Mouse (Mus musculus): ENCODE results near the gene Cyb561d2. TPM values are rescaled to one million over a fixed set of nuclear protein-coding genes. Genes with fewer than 3 reads are reported as not detected.

Gene Cyb561d2
- polyA plus RNA-seq, 1 experiment from 2014 or later, result 23.8 TPM

DNA sequence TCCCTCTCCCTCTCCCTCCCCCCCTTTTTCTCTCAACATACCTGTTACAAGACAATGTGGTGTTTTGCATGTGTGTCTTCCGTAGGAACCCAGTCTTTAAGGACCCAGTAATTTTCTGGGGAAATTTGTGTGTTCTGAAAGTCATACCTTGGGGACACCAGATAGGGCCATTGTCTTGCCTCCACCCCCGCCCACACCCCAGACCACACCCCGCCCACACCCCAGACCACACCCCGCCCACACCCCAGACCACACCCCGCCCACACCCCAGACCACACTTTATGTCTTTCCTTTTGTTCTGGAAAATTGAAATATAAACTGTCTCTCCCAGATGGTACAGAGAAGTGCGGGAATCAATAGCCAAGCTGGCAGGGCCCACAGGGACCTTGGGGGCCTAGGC, 51.4 kb downstream of the Cyb561d2 start:
- no peak overlapping the region for H3K4me2 ChIP-seq (replicated peaks; ENCODE audit: low read depth, low read length)
- no peaks in the 10 kb centered on the region for H3K27me3 ChIP-seq (ENCODE audit: control insufficient read depth, insufficient read depth, low read length)
- no peak overlapping the region for H3K9ac ChIP-seq (replicated peaks; ENCODE audit: low read depth, low read length)
- H3K4me1 ChIP-seq (ENCODE audit: control insufficient read depth, insufficient read depth, low read length), result no peaks in the 10 kb centered on the region
- ATAC-seq (ENCODE audit: insufficient number of reproducible peaks, insufficient read depth, low FRiP score, low read depth), result no peak
- H3K4me3 ChIP-seq (ENCODE audit: low read depth, low read length), result no peak overlapping the region
- H3K36me3 ChIP-seq (ENCODE audit: control insufficient read depth, insufficient read depth, low read length), result no peaks in the 10 kb centered on the region
- no peaks in the 10 kb centered on the region for H3K9me3 ChIP-seq (ENCODE audit: control insufficient read depth, low read depth, low read length)
- 47% methylated on average over 6 of the region's 6 CpGs for WGBS
- H3K27ac ChIP-seq (ENCODE audit: low read length), result no peak overlapping the region

DNA sequence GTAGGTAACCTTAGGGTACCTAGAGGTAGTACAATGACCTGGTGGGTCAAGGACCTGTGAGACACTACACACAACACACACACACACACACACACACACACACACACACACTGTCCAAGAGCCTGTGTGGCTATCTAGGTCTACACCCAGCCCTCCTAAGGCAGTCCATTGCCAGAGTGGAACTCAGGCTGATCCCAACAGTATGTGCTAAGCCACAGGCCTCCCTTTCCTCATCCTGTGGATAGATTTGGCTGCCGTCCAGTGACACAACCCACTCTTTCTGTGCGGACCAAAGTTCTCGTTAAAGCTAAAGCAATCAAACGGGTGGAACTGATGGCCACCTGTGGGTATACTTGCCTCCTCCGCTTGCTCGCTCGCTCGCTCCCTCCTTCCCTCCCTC, 51.8 kb downstream of the Cyb561d2 start:
- no peak overlapping the region for H3K9ac ChIP-seq (replicated peaks; ENCODE audit: low read depth, low read length)
- no peaks in the 10 kb centered on the region for H3K27me3 ChIP-seq (ENCODE audit: control insufficient read depth, insufficient read depth, low read length)
- H3K4me2 ChIP-seq (replicated peaks; ENCODE audit: low read depth, low read length), result no peak overlapping the region
- WGBS, result 65% methylated on average over 8 of the region's 8 CpGs
- ATAC-seq (ENCODE audit: insufficient number of reproducible peaks, insufficient read depth, low FRiP score, low read depth), result no peak
- H3K4me1 ChIP-seq (ENCODE audit: control insufficient read depth, insufficient read depth, low read length), result no peaks in the 10 kb centered on the region
- no peak overlapping the region for H3K4me3 ChIP-seq (ENCODE audit: low read depth, low read length)
- H3K36me3 ChIP-seq (ENCODE audit: control insufficient read depth, insufficient read depth, low read length), result no peaks in the 10 kb centered on the region
- no peaks in the 10 kb centered on the region for H3K9me3 ChIP-seq (ENCODE audit: control insufficient read depth, low read depth, low read length)
- H3K27ac ChIP-seq (ENCODE audit: low read length), result no peak overlapping the region

Other genes starting within 250 kb of the Cyb561d2 start
- 8.0 and 9.5 TPM in 2 replicates for gene Cish, start 246.2 kb downstream of the Cyb561d2 start, polyA plus RNA-seq (2014; fragmentation: Nextera tagmentation; extraction: Ambion mirVana)
- 12.4 and 12.9 TPM in 2 replicates for gene Hemk1, start 203.8 kb downstream of the Cyb561d2 start, polyA plus RNA-seq (2014; fragmentation: Nextera tagmentation; extraction: Ambion mirVana)
- 0.13 and 0.19 TPM in 2 replicates for gene 6430571L13Rik, start 201.6 kb downstream of the Cyb561d2 start, polyA plus RNA-seq (2014; fragmentation: Nextera tagmentation; extraction: Ambion mirVana)
- gene Cacna2d2, start 142.6 kb downstream of the Cyb561d2 start, polyA plus RNA-seq (2014; fragmentation: Nextera tagmentation; extraction: Ambion mirVana), result 0.43 and 0.70 TPM in 2 replicates
- 45.9 and 46.6 TPM in 2 replicates for gene Tmem115, start 8.2 kb downstream of the Cyb561d2 start, polyA plus RNA-seq (2014; fragmentation: Nextera tagmentation; extraction: Ambion mirVana)
- 44.7 and 46.0 TPM in 2 replicates for gene Nprl2, start within 50 bp of the Cyb561d2 start, polyA plus RNA-seq (2014; fragmentation: Nextera tagmentation; extraction: Ambion mirVana)
- gene Zmynd10, start 5.1 kb upstream of the Cyb561d2 start, polyA plus RNA-seq (2014; fragmentation: Nextera tagmentation; extraction: Ambion mirVana), result 0.52 and 0.74 TPM in 2 replicates
- gene Rassf1, start 9.4 kb upstream of the Cyb561d2 start, polyA plus RNA-seq (2014; fragmentation: Nextera tagmentation; extraction: Ambion mirVana), result 53.6 and 54.1 TPM in 2 replicates
- 36.2 and 40.3 TPM in 2 replicates for gene Tusc2, start 21.1 kb upstream of the Cyb561d2 start, polyA plus RNA-seq (2014; fragmentation: Nextera tagmentation; extraction: Ambion mirVana)
- 119 and 127 TPM in 2 replicates for gene Hyal2, start 25.8 kb upstream of the Cyb561d2 start, polyA plus RNA-seq (2014; fragmentation: Nextera tagmentation; extraction: Ambion mirVana)
- 10.3 and 12.1 TPM in 2 replicates for gene Hyal1, start 34.7 kb upstream of the Cyb561d2 start, polyA plus RNA-seq (2014; fragmentation: Nextera tagmentation; extraction: Ambion mirVana)
- 17.3 and 19.9 TPM in 2 replicates for gene Naa80, start 36.7 kb upstream of the Cyb561d2 start, polyA plus RNA-seq (2014; fragmentation: Nextera tagmentation; extraction: Ambion mirVana)
- 1.0 and 1.4 TPM in 2 replicates for gene Hyal3, start 38.6 kb upstream of the Cyb561d2 start, polyA plus RNA-seq (2014; fragmentation: Nextera tagmentation; extraction: Ambion mirVana)
- gene Ifrd2, start 45.4 kb upstream of the Cyb561d2 start, polyA plus RNA-seq (2014; fragmentation: Nextera tagmentation; extraction: Ambion mirVana), result 54.0 and 61.1 TPM in 2 replicates
- 6.1 and 7.9 TPM in 2 replicates for gene Sema3b, start 67.0 kb upstream of the Cyb561d2 start, polyA plus RNA-seq (2014; fragmentation: Nextera tagmentation; extraction: Ambion mirVana)
- gene Gnai2, start 93.2 kb upstream of the Cyb561d2 start, polyA plus RNA-seq (2014; fragmentation: Nextera tagmentation; extraction: Ambion mirVana), result 359 TPM in 2 replicates
- 3.7 and 7.1 TPM in 2 replicates for gene Slc38a3, start 127.3 kb upstream of the Cyb561d2 start, polyA plus RNA-seq (2014; fragmentation: Nextera tagmentation; extraction: Ambion mirVana)
- gene Gnat1, start 137.5 kb upstream of the Cyb561d2 start, polyA plus RNA-seq (2014; fragmentation: Nextera tagmentation; extraction: Ambion mirVana), result 1.8 and 2.4 TPM in 2 replicates
- gene Sema3f, start 168.3 kb upstream of the Cyb561d2 start, polyA plus RNA-seq (2014; fragmentation: Nextera tagmentation; extraction: Ambion mirVana), result 30.2 and 33.2 TPM in 2 replicates
- gene Rbm5, start 228.8 kb upstream of the Cyb561d2 start, polyA plus RNA-seq (2014; fragmentation: Nextera tagmentation; extraction: Ambion mirVana), result 204 and 205 TPM in 2 replicates